Comparison of ENCODE assay signal across 10 mouse cellular contexts in genomic region chr13:51409936-51410481, GRCm38 (mm10). TPM values are rescaled to one million over a fixed set of nuclear protein-coding genes. Genes with fewer than 3 reads are reported as not detected.
DNase-seq lines count a peak whose midpoint lies in the region; ATAC-seq and TF ChIP-seq lines count a peak whose summit lies in the region.
"Had no signal": no experiment of that assay in that cellular context is flagged by ENCODE, and none has a peak within 500 bp of the region (broad histone marks: within the 10 kb centered on the region; RNA-seq: fewer than 3 reads in every experiment).

No protein-coding gene starts in this region.

- no peak for TF ChIP-seq EP300 in stomach, postnatal 0 days (optimal IDR thresholded peaks at IDR 0.05)

- no peak for DNase-seq in heart, adult 18-20 months
- DNase-seq in midbrain, postnatal 0 days (ENCODE audit: low spot score) = no peak
- DNase-seq in stomach, postnatal 0 days (ENCODE audit: low spot score) = no peak
- no peak for DNase-seq in urinary bladder, postnatal 10 days (ENCODE audit: low spot score)
- DNase-seq: cerebellum, postnatal 25 days had no signal

- H3K4me1 ChIP-seq in heart, embryonic 13.5 days = peaks cover 43% of the 10 kb centered on the region
- peaks cover 21% of the 10 kb centered on the region for H3K4me1 ChIP-seq in midbrain, embryonic 13.5 days (replicated peaks)
- H3K4me1 ChIP-seq in midbrain, postnatal 0 days (ENCODE audit: insufficient read depth, low read length) = no peaks in the 10 kb centered on the region
- peaks cover 19% of the 10 kb centered on the region; the same call in 1 of the 2 replicates for H3K4me1 ChIP-seq in intestine, embryonic 16.5 days (ENCODE audit: control insufficient read depth, insufficient read depth, low read length)
- no peaks in the 10 kb centered on the region; the same call in 1 of the 2 replicates for H3K4me1 ChIP-seq in stomach, postnatal 0 days (replicated peaks; ENCODE audit: control insufficient read depth, insufficient read depth)

- 0 out of 2 replicates have a peak, but pooled peaks cover under 1% of the 10 kb centered on the region for H3K9me3 ChIP-seq in heart, embryonic 13.5 days
- no peaks in the 10 kb centered on the region for H3K9me3 ChIP-seq in midbrain, embryonic 13.5 days
- no peaks in the 10 kb centered on the region for H3K9me3 ChIP-seq in midbrain, postnatal 0 days (ENCODE audit: low read length)
- H3K9me3 ChIP-seq in intestine, embryonic 16.5 days (ENCODE audit: control insufficient read depth, low read length) = 0 out of 2 replicates have a peak, but pooled peaks cover 2% of the 10 kb centered on the region
- H3K9me3 ChIP-seq in stomach, postnatal 0 days (ENCODE audit: control insufficient read depth, low read length) = no peaks in the 10 kb centered on the region

- peaks cover 12% of the 10 kb centered on the region; the same call in 1 of the 2 replicates for H3K27me3 ChIP-seq in heart, embryonic 13.5 days (replicated peaks)
- peaks cover 33% of the 10 kb centered on the region for H3K27me3 ChIP-seq in midbrain, embryonic 13.5 days
- peaks cover 12% of the 10 kb centered on the region for H3K27me3 ChIP-seq in midbrain, postnatal 0 days (ENCODE audit: insufficient read depth, low read length)
- no peaks in the 10 kb centered on the region; the same call in 1 of the 2 replicates for H3K27me3 ChIP-seq in intestine, embryonic 16.5 days (replicated peaks; ENCODE audit: control insufficient read depth, insufficient read depth, low read length)
- H3K27me3 ChIP-seq in stomach, postnatal 0 days (ENCODE audit: control insufficient read depth, insufficient read depth, low read length) = no peaks in the 10 kb centered on the region

- H3K4me3 ChIP-seq in heart, embryonic 13.5 days = peak overlapping the region; percentile 67
- H3K4me3 ChIP-seq in midbrain, embryonic 13.5 days (replicated peaks) = no peak overlapping the region; the same call in 1 of the 2 replicates
- no peak overlapping the region for H3K4me3 ChIP-seq in midbrain, postnatal 0 days (ENCODE audit: low read depth, low read length)
- peak overlapping the region; percentile 63 for H3K4me3 ChIP-seq in intestine, embryonic 16.5 days (ENCODE audit: low read length)
- peak overlapping the region; percentile 41 for H3K4me3 ChIP-seq in stomach, postnatal 0 days (ENCODE audit: low read depth, low read length)

- peak overlapping the region; percentile 88 for H3K9ac ChIP-seq in heart, embryonic 13.5 days
- no peak overlapping the region for H3K9ac ChIP-seq in midbrain, embryonic 13.5 days (replicated peaks)
- no peak overlapping the region for H3K9ac ChIP-seq in midbrain, postnatal 0 days (replicated peaks; ENCODE audit: low read length, poor library complexity, severe bottlenecking)
- peak overlapping the region; percentile 56; the same call in 1 of the 2 replicates for H3K9ac ChIP-seq in intestine, embryonic 16.5 days (ENCODE audit: low read depth, low read length)
- no peak overlapping the region for H3K9ac ChIP-seq in stomach, postnatal 0 days (ENCODE audit: low read length)

- H3K4me2 ChIP-seq in heart, embryonic 13.5 days = peak overlapping the region; percentile 80
- H3K4me2 ChIP-seq in midbrain, embryonic 13.5 days (replicated peaks) = 0 out of 2 replicates have a peak overlapping the region, but pooled peaks have one; percentile 1
- H3K4me2 ChIP-seq in midbrain, postnatal 0 days (ENCODE audit: low read depth, low read length, poor library complexity, severe bottlenecking) = no peak overlapping the region; the same call in 1 of the 2 replicates
- H3K4me2 ChIP-seq in intestine, embryonic 16.5 days (ENCODE audit: low read depth, low read length) = peak overlapping the region; percentile 76
- peak overlapping the region; percentile 55; the same call in 1 of the 2 replicates for H3K4me2 ChIP-seq in stomach, postnatal 0 days (replicated peaks; ENCODE audit: low read depth)

- TF ChIP-seq CTCF in midbrain, postnatal 0 days (IDR thresholded peaks at IDR 0.05) = no peak
- TF ChIP-seq CTCF in stomach, postnatal 0 days (IDR thresholded peaks at IDR 0.05; ENCODE audit: low read depth) = no peak

- no peak overlapping the region for H3K27ac ChIP-seq in heart, embryonic 13.5 days (replicated peaks)
- no peak overlapping the region for H3K27ac ChIP-seq in midbrain, embryonic 13.5 days
- H3K27ac ChIP-seq in midbrain, postnatal 0 days (ENCODE audit: low read depth, low read length) = no peak overlapping the region
- H3K27ac ChIP-seq in intestine, embryonic 16.5 days (ENCODE audit: low read length) = peak overlapping the region; percentile 78; the same call in 1 of the 2 replicates
- no peak overlapping the region for H3K27ac ChIP-seq in stomach, postnatal 0 days (replicated peaks)

- no peak for ATAC-seq in heart, embryonic 13.5 days (ENCODE audit: extremely low read depth, insufficient number of reproducible peaks, low FRiP score, low TSS enrichment)
- ATAC-seq in midbrain, embryonic 13.5 days = no peak
- ATAC-seq in midbrain, postnatal 0 days (ENCODE audit: low FRiP score) = no peak
- ATAC-seq in intestine, embryonic 16.5 days = no peak
- no peak for ATAC-seq in stomach, postnatal 0 days (ENCODE audit: low FRiP score, low TSS enrichment)
- ATAC-seq in frontal cortex, adult (ENCODE audit: low TSS enrichment) = no peak

- 58% methylated on average over 6 of the region's 6 CpGs for WGBS in heart, embryonic 13.5 days
- 88% methylated on average over 6 of the region's 6 CpGs for WGBS in midbrain, embryonic 13.5 days
- 89% methylated on average over 6 of the region's 6 CpGs for WGBS in midbrain, postnatal 0 days
- WGBS in intestine, embryonic 16.5 days = 51% methylated on average over 6 of the region's 6 CpGs
- 53% methylated on average over 6 of the region's 6 CpGs for WGBS in stomach, postnatal 0 days

- peaks cover 7% of the 10 kb centered on the region for H3K36me3 ChIP-seq in heart, embryonic 13.5 days
- H3K36me3 ChIP-seq in midbrain, embryonic 13.5 days = peaks cover 2% of the 10 kb centered on the region
- no peaks in the 10 kb centered on the region for H3K36me3 ChIP-seq in midbrain, postnatal 0 days (ENCODE audit: insufficient read depth, low read length)
- peaks cover 5% of the 10 kb centered on the region; the same call in 1 of the 2 replicates for H3K36me3 ChIP-seq in intestine, embryonic 16.5 days (ENCODE audit: control insufficient read depth, insufficient read depth, low read length)
- no peaks in the 10 kb centered on the region for H3K36me3 ChIP-seq in stomach, postnatal 0 days (ENCODE audit: control insufficient read depth, insufficient read depth, low read length)

RNA-seq across cellular contexts. Expression of gene S1pr3, which starts 1.6 kb away (rescaled TPM):
- polyA plus RNA-seq in heart, embryonic 13.5 days (2015; fragmentation: Nextera tagmentation; extraction: Ambion mirVana) = 19.3 and 24.0 TPM in 2 replicates
- total RNA-seq in heart, adult 18-20 months (2021) = 10 to 100 TPM; 11.5 to 12.7 TPM
- 10.2 and 10.4 TPM in 2 replicates for polyA plus RNA-seq in midbrain, embryonic 13.5 days (2015; fragmentation: Nextera tagmentation; extraction: Ambion mirVana)
- 9.5 and 9.6 TPM in 2 replicates for total RNA-seq in midbrain, postnatal 0 days (2014; rRNA removed)
- polyA plus RNA-seq in midbrain, postnatal 0 days (2015; fragmentation: Nextera tagmentation; extraction: Ambion mirVana) = 7.0 and 7.3 TPM in 2 replicates
- 38.2 and 41.3 TPM in 2 replicates for polyA plus RNA-seq in intestine, embryonic 16.5 days (2015; fragmentation: Nextera tagmentation; extraction: Ambion mirVana)
- 7.2 and 8.1 TPM in 2 replicates for polyA plus RNA-seq in stomach, postnatal 0 days (2015; fragmentation: Nextera tagmentation; extraction: Ambion mirVana)
- total RNA-seq: monocyte, adult 5-6 weeks had no signal

Comparison
In these comparisons a context has a peak if more than half of its experiments do, and no peak if none do; other contexts are left out.
1. H3K4me3 ChIP-seq: peak in heart, embryonic 13.5 days (single experiment), intestine, embryonic 16.5 days (single experiment) and stomach, postnatal 0 days (single experiment); none in midbrain, embryonic 13.5 days (single experiment) and midbrain, postnatal 0 days (single experiment).
2. H3K9ac ChIP-seq: peak in heart, embryonic 13.5 days (single experiment) and intestine, embryonic 16.5 days (single experiment); none in midbrain, embryonic 13.5 days (single experiment), midbrain, postnatal 0 days (single experiment) and stomach, postnatal 0 days (single experiment).